Mouse (Mus musculus): ENCODE data around the gene Fbxo47.

Fbxo47 gene

GRCm38 (mm10) chr11:97816176-97816575 lies 67.8 kb downstream of the Fbxo47 start:
- no peak for ATAC-seq (ENCODE audit: insufficient number of reproducible peaks, low FRiP score, low TSS enrichment)

GRCm38 (mm10) chr11:97815736-97816135 lies 68.2 kb downstream of the Fbxo47 start:
- no peak for ATAC-seq (ENCODE audit: insufficient number of reproducible peaks, low FRiP score, low TSS enrichment)

GRCm38 (mm10) chr11:97813746-97814515 lies 70.0 kb downstream of the Fbxo47 start:
- ATAC-seq (ENCODE audit: insufficient number of reproducible peaks, low FRiP score, low TSS enrichment): no peak

DNA sequence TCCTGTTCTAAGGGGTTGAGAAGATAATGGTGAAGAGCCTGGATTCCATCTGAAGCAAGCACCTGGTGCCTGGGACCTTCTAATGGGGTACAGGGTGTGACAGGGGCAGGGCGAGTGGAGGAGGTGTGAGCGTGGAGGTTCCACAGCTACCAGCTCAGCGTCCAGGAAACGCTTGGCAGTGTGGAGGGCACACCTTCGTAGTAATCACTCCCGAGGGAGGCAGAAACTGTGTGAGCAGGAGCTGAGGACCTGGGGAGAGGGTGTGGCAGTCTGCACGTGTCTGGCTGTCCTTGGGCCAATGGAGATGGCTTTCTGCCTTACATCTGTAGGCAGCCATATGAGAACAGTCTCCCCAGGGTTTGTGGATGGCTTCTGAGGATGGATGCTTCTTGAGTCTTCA lies 70.9 kb downstream of the Fbxo47 start:
- no peak for ATAC-seq (ENCODE audit: insufficient number of reproducible peaks, low FRiP score, low TSS enrichment)

DNA sequence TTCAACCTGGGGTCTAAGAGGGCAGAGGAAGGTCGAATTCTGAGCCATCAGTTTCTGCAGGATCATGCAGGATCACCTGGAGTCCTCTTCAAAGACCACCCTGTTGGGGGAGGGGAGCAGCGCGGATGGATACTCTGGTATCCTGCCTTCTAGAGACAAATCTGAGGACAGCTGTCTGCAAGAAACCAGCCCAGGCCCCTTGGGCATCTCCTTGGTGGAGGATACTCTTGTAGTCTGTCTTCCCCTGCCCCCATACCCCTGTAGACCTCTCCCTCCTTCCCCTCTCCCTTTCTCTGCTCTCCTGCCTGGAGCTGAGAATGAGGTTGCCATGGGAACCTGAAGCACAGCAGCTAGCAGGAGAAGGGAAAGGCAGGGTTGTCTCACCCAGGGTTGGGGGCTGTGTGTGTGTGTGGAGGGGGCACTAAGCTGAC lies 71.4 kb downstream of the Fbxo47 start:
- ATAC-seq (ENCODE audit: insufficient number of reproducible peaks, low FRiP score, low TSS enrichment): no peak

GRCm38 (mm10) chr11:97811569-97812362 lies 72.2 kb downstream of the Fbxo47 start:
- no peak for ATAC-seq (ENCODE audit: insufficient number of reproducible peaks, low FRiP score, low TSS enrichment)

GRCm38 (mm10) chr11:97810970-97811369 lies 73.0 kb downstream of the Fbxo47 start:
- no peak for ATAC-seq (ENCODE audit: insufficient number of reproducible peaks, low FRiP score, low TSS enrichment)

DNA sequence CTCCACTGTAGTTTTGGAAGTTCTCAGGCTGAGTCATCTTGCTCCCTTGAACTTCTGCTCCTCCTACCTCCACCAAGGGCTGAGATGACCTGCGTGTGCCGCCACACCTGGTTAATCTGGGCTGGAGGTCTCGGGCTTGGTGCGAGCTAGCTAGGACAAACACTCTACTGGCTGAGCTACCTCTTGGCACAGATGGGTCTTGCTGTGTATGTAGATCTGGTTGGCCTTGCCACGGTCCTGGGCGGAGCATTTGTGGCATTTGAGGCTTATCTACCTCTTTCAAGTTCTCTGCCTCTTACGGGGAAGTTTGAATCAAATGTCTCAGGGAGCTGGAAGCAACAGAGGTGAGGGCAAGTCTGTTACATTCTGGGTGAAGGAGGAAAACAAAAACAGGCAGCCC lies 73.6 kb downstream of the Fbxo47 start:
- no peak for ATAC-seq (ENCODE audit: insufficient number of reproducible peaks, low FRiP score, low TSS enrichment)

GRCm38 (mm10) chr11:97809235-97810121 lies 74.5 kb downstream of the Fbxo47 start:
- no peak for ATAC-seq (ENCODE audit: insufficient number of reproducible peaks, low FRiP score, low TSS enrichment)

GRCm38 (mm10) chr11:97808621-97809234 lies 75.2 kb downstream of the Fbxo47 start:
- ATAC-seq (ENCODE audit: insufficient number of reproducible peaks, low FRiP score, low TSS enrichment): no peak

DNA sequence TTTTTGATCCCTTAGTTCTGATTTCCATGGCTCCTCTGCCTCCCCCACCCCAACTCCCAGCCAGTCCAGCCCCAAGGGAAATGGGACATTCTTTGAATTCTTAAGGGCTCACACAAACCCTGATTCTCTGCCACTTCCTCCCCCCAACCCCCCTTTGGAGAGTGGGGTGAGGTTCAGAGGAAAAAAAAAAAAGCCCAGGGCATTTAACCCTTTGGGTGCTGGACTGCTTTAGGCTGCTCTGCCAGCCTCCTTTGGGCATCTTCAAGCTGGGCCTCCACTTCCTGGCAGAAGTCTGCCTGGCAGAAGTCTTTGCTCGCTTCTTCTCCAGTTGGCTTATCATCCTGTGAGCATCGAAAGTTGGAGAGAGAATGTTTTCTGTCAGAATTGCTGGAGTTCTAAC lies 75.9 kb downstream of the Fbxo47 start:
- ATAC-seq (ENCODE audit: insufficient number of reproducible peaks, low FRiP score, low TSS enrichment): no peak

DNA sequence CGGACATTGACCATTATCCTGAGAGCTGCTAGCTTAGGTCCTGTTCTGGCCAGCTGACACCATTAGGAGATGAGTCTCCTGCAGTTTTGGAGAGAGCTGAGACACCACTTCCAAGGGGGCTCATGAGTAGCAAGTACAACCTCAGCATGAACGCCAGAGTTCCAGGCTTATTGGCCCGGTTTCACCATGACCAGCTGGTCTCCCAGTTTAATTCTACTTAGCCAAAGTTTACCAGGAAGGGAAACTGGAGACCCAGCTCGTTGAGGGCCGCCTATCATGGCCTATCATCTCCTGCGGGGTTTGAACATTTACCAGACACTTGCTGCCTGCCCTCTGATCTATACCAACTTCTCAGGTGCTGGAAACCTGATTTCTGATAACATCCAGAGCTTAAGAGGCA lies 76.3 kb downstream of the Fbxo47 start:
- ATAC-seq (ENCODE audit: insufficient number of reproducible peaks, low FRiP score, low TSS enrichment): no peak

- no peak for ATAC-seq (ENCODE audit: insufficient number of reproducible peaks, low FRiP score, low TSS enrichment)
Observed at GRCm38 (mm10) chr11:97806613-97806964, 77.4 kb downstream of the Fbxo47 start.

DNA sequence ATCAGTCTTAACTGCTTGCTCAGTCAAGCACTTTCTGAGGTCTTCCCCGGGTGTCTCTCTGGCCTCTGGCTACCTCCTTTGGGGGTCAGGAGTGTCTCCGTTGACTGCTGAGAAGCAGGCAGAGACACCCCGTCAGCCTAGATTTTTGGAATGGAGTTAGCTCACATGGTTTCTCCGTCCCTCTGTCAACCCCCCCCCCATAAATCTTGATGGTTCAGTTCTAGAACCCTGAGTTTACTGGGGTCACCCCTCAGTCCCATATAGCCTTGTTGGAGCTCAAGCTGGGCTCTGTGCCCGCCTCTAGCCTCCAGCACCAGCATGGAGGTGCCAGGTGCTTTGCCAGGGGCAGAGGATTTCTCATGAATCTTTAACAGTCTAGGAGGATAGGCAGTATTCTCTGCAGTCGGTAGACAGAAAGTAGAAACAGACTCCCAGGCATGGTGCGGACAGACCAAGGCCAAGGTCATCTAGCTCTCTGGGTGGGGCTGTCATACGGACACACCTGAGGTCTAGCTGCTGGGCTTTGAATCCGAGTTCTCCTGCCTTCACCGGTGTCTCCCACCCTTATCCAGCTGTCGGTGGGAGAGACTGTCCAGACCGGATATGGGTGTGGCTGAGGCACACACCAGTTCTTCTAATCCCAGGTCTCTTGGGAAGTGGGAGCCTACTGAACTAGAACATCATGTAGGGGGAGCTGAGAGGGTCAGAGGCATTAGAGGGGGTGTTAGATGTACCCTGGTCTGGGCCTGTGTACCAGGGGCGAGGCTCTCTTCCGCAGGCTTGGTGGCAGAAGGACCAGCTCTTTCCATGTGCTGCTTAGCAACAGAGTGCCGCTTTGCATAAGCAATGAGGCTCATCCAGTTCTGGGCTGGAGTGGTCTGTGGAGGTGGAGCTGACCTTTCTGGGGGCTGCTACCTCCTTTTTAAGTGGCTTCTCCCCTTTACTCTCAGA lies 78.0 kb downstream of the Fbxo47 start:
- no peak for ATAC-seq (ENCODE audit: insufficient number of reproducible peaks, low FRiP score, low TSS enrichment)

DNA sequence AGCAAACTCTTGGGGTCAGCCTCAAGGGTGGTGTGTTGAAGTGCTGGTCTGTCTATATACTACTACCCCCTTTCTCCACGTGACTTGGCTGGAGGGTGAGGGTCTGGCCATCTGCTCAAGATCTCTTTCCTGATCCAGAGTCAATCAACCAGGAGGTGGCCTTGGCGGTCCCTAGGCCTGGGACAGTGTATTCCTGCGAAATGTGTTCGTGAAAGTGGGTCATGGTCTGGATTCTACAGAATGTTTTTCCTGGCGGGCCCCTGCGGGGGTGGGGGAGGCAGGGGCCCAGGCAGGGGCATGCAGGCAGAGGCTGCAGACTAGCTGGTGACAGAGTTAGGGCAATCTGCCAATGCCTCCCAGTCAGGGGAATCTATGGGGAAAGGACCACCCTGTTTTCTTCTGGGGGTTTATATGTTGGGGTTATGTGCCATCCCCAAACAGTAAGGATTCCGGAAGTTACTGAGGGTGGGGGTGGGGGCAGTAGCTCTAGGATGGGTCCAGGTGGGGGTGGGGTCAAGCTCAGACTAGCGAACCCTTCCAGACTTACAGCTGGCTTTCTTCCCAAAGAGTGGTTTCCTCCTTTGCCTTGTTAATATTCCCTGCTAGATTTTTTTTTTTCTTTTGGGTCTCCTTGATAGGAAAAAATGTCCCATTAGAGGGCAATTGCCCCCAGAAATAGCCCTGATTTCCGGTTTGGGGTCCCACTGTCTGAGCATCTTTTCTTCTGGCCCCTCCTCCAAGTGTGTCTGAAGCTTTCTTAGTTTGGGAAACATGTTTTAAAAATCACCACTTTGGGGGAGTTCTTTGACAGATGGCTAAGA lies 78.9 kb downstream of the Fbxo47 start:
- ATAC-seq (ENCODE audit: insufficient number of reproducible peaks, low FRiP score, low TSS enrichment): no peak

GRCm38 (mm10) chr11:97803847-97804246 lies 80.1 kb downstream of the Fbxo47 start:
- ATAC-seq (ENCODE audit: insufficient number of reproducible peaks, low FRiP score, low TSS enrichment): no peak
